Mouse (Mus musculus): ENCODE measurements around the gene Gper1. TPM values are rescaled to one million over a fixed set of nuclear protein-coding genes. Genes with fewer than 3 reads are reported as not detected.
A peak's percentile ranks its signal among the peaks of the same experiment; 100 is the strongest.

The Gper1 gene
- polyA plus RNA-seq, 1 experiment from 2014 or later: 7.5 TPM

DNA sequence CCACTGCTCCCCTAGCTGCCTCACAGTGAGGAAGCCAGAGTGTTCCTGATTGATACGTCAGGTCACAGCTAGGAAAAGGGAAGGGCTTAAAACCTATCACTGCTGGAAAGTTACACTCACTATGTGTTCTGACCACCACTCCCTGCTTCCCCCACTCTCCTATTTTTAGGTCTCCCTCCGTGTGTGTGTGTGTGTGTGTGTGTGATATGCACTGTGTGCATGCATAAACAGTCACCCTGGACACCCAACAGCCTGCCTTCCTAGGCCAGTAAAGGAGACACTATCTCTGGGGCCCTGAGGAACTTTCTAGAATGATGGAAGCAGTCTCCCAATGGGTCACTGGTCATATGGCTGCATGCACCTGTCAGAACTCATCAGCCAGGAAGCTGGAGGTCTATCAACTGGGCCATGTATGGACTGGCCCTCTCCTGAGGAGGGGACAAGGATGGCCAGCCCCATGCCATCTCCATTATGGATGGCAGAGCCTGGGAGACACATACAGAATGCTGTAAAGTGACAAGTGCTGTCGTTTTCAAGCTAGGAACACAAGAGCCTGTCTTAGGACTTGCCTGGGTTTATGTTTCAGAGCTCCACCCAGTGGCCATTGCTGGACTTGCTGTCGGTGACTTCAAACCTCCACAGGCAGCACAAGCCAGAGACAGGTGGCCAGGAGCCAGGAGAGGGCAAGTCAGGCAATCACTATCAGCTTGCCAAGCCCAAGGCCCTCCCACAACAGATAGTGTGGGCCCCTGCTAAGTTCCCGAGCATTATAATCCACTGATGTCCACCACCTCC lies 24.8 kb upstream of the Gper1 start:
- Histone ChIP-seq H3K36me3 (replicated peaks; ENCODE audit: control insufficient read depth, insufficient read depth) (no peaks in the 10 kb centered on the region), H3K4me3 (replicated peaks; ENCODE audit: low read length) (no peak overlapping the region), H3K4me1 (replicated peaks; ENCODE audit: control insufficient read depth, insufficient read depth, low read length) (no peaks in the 10 kb centered on the region), H3K4me2 (replicated peaks) (no peak overlapping the region), H3K27ac (no peak overlapping the region), H3K9ac (no peak overlapping the region), H3K27me3 (ENCODE audit: control insufficient read depth, insufficient read depth, low read length) (no peaks in the 10 kb centered on the region), H3K9me3 (ENCODE audit: control insufficient read depth, low read length) (no peaks in the 10 kb centered on the region)
- DNase-seq (ENCODE audit: low spot score) (peak; percentile 91), ATAC-seq (ENCODE audit: low FRiP score) (peak; percentile 77; the same call in 1 of the 2 replicates)
- WGBS: 37% methylated on average over 5 of the region's 5 CpGs

DNA sequence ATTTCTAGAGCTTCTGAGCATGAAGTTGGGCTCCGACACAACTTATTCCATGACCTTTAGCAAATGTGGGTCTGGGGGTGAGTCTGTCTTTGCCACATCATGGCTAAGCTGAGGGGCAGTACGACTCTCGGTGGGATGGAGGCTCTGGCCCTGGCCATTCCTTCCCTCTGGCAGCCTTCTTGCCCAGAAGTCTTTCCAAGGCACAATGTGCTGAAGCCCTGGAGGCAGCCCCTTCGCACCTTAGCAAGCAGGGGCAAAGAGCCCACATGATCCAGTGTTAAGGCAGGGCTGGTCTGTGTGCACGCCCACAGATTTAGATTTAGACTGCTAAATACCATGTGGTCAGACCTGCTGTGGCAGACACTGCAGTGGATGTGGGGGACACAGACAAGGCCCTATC lies 24.2 kb upstream of the Gper1 start:
- Histone ChIP-seq H3K4me2 (replicated peaks) (no peak overlapping the region), H3K36me3 (replicated peaks; ENCODE audit: control insufficient read depth, insufficient read depth) (no peaks in the 10 kb centered on the region), H3K4me1 (replicated peaks; ENCODE audit: control insufficient read depth, insufficient read depth, low read length) (no peaks in the 10 kb centered on the region), H3K9me3 (ENCODE audit: control insufficient read depth, low read length) (no peaks in the 10 kb centered on the region), H3K27ac (no peak overlapping the region), H3K4me3 (replicated peaks; ENCODE audit: low read length) (no peak overlapping the region), H3K27me3 (ENCODE audit: control insufficient read depth, insufficient read depth, low read length) (no peaks in the 10 kb centered on the region), H3K9ac (no peak overlapping the region)
- ATAC-seq (ENCODE audit: low FRiP score) (no peak), DNase-seq (ENCODE audit: low spot score) (no peak)
- WGBS: 86% methylated on average over 5 of the region's 5 CpGs

DNA sequence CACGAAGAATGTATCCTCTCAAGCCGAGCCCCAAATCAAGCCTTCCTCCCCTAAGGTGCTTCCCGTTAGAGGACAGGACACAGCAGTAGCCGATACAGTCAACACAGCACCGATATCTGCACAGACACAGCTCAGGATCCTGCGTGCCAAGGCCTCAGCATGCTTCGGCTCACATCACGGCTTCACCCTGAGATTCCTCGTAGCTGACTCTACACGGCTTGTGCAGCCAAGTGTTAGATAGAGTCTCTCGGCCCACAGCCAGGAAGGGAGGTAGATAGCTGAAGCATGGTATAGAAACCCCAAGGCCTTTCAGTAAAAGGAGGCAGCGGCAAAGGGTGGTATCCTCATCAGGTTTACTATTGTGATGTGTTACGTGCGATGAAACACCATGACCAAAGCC lies 23.0 kb upstream of the Gper1 start:
- H3K27ac ChIP-seq: no peak overlapping the region
- H3K9ac ChIP-seq: no peak overlapping the region
- whole genome bisulfite sequencing: 89% methylated on average over 14 of the region's 14 CpGs
- no peak overlapping the region for H3K4me3 ChIP-seq (replicated peaks; ENCODE audit: low read length)
- H3K27me3 ChIP-seq (ENCODE audit: control insufficient read depth, insufficient read depth, low read length): no peaks in the 10 kb centered on the region
- H3K4me2 ChIP-seq (replicated peaks): no peak overlapping the region
- DNase-seq (ENCODE audit: low spot score) (no peak), ATAC-seq (ENCODE audit: low FRiP score) (no peak)
- H3K9me3 ChIP-seq (ENCODE audit: control insufficient read depth, low read length): no peaks in the 10 kb centered on the region
- H3K4me1 ChIP-seq (replicated peaks; ENCODE audit: control insufficient read depth, insufficient read depth, low read length): no peaks in the 10 kb centered on the region
- no peaks in the 10 kb centered on the region for H3K36me3 ChIP-seq (replicated peaks; ENCODE audit: control insufficient read depth, insufficient read depth)

DNA sequence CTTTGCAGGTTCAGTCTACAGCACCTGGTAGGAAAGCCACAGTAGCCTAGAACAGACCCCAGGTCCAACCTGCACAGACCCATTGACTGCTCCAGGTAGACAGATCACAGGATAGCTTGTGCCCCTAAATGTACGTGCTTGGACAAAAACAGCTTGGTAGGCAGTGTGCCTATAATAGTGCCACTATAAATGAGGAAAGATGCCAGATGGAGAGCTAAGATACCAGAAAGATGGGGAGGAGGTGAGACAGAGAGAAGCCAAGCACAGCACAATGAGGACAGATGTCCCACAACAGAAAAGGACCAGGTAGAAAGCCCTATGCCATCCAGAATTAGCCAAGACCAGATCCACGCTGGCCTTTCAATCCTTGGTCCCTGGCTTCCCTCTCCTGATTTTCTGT lies 20.8 kb upstream of the Gper1 start:
- H3K27me3 ChIP-seq (ENCODE audit: control insufficient read depth, insufficient read depth, low read length): no peaks in the 10 kb centered on the region
- DNase-seq (ENCODE audit: low spot score): no peak
- H3K4me2 ChIP-seq (replicated peaks): no peak overlapping the region
- 94% methylated on average over 2 of the region's 2 CpGs for WGBS
- no peaks in the 10 kb centered on the region; the same call in 1 of the 2 replicates for H3K4me1 ChIP-seq (replicated peaks; ENCODE audit: control insufficient read depth, insufficient read depth, low read length)
- no peaks in the 10 kb centered on the region for H3K36me3 ChIP-seq (replicated peaks; ENCODE audit: control insufficient read depth, insufficient read depth)
- no peak for ATAC-seq (ENCODE audit: low FRiP score)
- no peak overlapping the region for H3K4me3 ChIP-seq (replicated peaks; ENCODE audit: low read length)
- H3K9me3 ChIP-seq (ENCODE audit: control insufficient read depth, low read length): no peaks in the 10 kb centered on the region
- H3K9ac ChIP-seq: no peak overlapping the region
- no peak overlapping the region for H3K27ac ChIP-seq

GRCm38 (mm10) chr5:139403692-139404260 lies 19.2 kb upstream of the Gper1 start:
- H3K9ac ChIP-seq: no peak overlapping the region
- no peak overlapping the region for H3K4me2 ChIP-seq (replicated peaks)
- no peak for DNase-seq (ENCODE audit: low spot score)
- ATAC-seq (ENCODE audit: low FRiP score): no peak
- H3K27me3 ChIP-seq (ENCODE audit: control insufficient read depth, insufficient read depth, low read length): no peaks in the 10 kb centered on the region
- no peak overlapping the region for H3K27ac ChIP-seq
- H3K4me1 ChIP-seq (replicated peaks; ENCODE audit: control insufficient read depth, insufficient read depth, low read length): no peaks in the 10 kb centered on the region; the same call in 1 of the 2 replicates
- H3K36me3 ChIP-seq (replicated peaks; ENCODE audit: control insufficient read depth, insufficient read depth): no peaks in the 10 kb centered on the region
- H3K4me3 ChIP-seq (replicated peaks; ENCODE audit: low read length): no peak overlapping the region
- no peaks in the 10 kb centered on the region for H3K9me3 ChIP-seq (ENCODE audit: control insufficient read depth, low read length)
- WGBS: 90% methylated on average over 8 of the region's 8 CpGs

GRCm38 (mm10) chr5:139404801-139405401 lies 18.1 kb upstream of the Gper1 start, which contains the start of gene C130050O18Rik:
Gene C130050O18Rik, plus strand, starts transcription at chr5:139405280.
- ATAC-seq (ENCODE audit: low FRiP score) (no peak), DNase-seq (ENCODE audit: low spot score) (no peak)
- Histone ChIP-seq H3K4me3 (replicated peaks; ENCODE audit: low read length) (no peak within 1 kb of the TSS), H3K4me2 (replicated peaks) (no peak within 1 kb of the TSS), H3K4me1 (replicated peaks; ENCODE audit: control insufficient read depth, insufficient read depth, low read length) (no peaks in the 10 kb centered on the region; the same call in 1 of the 2 replicates), H3K27me3 (ENCODE audit: control insufficient read depth, insufficient read depth, low read length) (no peaks in the 10 kb centered on the region), H3K9me3 (ENCODE audit: control insufficient read depth, low read length) (no peaks in the 10 kb centered on the region), H3K9ac (no peak within 1 kb of the TSS), H3K36me3 (replicated peaks; ENCODE audit: control insufficient read depth, insufficient read depth) (no peaks in the 10 kb centered on the region), H3K27ac (0 out of 2 replicates have a peak within 1 kb of the TSS, but pooled peaks have one; percentile 38)
- WGBS: 81% methylated on average over 6 of the region's 6 CpGs

- no peak overlapping the region for H3K9ac ChIP-seq
- H3K27me3 ChIP-seq (ENCODE audit: control insufficient read depth, insufficient read depth, low read length): no peaks in the 10 kb centered on the region
- 0 out of 2 replicates have a peak overlapping the region, but pooled peaks have one; percentile 38 for H3K27ac ChIP-seq
- 77% methylated on average over 7 of the region's 7 CpGs for WGBS
- no peak overlapping the region for H3K4me2 ChIP-seq (replicated peaks)
- ATAC-seq (ENCODE audit: low FRiP score) (no peak), DNase-seq (ENCODE audit: low spot score) (no peak)
- H3K4me3 ChIP-seq (replicated peaks; ENCODE audit: low read length): no peak overlapping the region
- no peaks in the 10 kb centered on the region for H3K9me3 ChIP-seq (ENCODE audit: control insufficient read depth, low read length)
- H3K4me1 ChIP-seq (replicated peaks; ENCODE audit: control insufficient read depth, insufficient read depth, low read length): no peaks in the 10 kb centered on the region; the same call in 1 of the 2 replicates
- no peaks in the 10 kb centered on the region for H3K36me3 ChIP-seq (replicated peaks; ENCODE audit: control insufficient read depth, insufficient read depth)
Measured at GRCm38 (mm10) chr5:139405478-139405877, 17.5 kb upstream of the Gper1 start.

DNA sequence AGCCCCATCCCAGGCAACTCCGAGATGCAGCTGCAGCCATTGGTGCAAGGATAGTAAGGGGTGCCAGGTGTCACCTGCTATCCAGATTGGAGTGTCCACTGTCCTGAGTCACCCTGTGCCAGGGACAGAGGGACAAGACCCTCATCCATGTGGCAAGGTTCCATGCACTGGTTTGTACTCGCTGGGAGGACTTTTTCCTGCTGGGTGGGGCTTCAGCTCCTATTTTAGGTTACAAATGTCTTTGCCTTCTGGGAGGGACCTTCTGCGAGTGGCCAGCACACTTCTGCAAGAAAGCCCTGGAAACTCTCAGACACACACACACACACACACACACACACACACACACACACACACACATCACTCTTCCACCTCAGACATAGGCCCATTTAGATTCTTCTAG lies 17.0 kb upstream of the Gper1 start:
- DNase-seq (ENCODE audit: low spot score): no peak
- H3K9ac ChIP-seq: no peak overlapping the region
- no peak overlapping the region for H3K4me2 ChIP-seq (replicated peaks)
- WGBS: 92% methylated on average over 3 of the region's 3 CpGs
- ATAC-seq (ENCODE audit: low FRiP score): no peak
- H3K4me1 ChIP-seq (replicated peaks; ENCODE audit: control insufficient read depth, insufficient read depth, low read length): no peaks in the 10 kb centered on the region; the same call in 1 of the 2 replicates
- 0 out of 2 replicates have a peak overlapping the region, but pooled peaks have one; percentile 38 for H3K27ac ChIP-seq
- no peaks in the 10 kb centered on the region for H3K9me3 ChIP-seq (ENCODE audit: control insufficient read depth, low read length)
- H3K36me3 ChIP-seq (replicated peaks; ENCODE audit: control insufficient read depth, insufficient read depth): no peaks in the 10 kb centered on the region
- no peak overlapping the region for H3K4me3 ChIP-seq (replicated peaks; ENCODE audit: low read length)
- H3K27me3 ChIP-seq (ENCODE audit: control insufficient read depth, insufficient read depth, low read length): no peaks in the 10 kb centered on the region

GRCm38 (mm10) chr5:139407121-139407885 lies 15.6 kb upstream of the Gper1 start:
- no peak overlapping the region for H3K27ac ChIP-seq
- no peak overlapping the region for H3K9ac ChIP-seq
- no peaks in the 10 kb centered on the region for H3K27me3 ChIP-seq (ENCODE audit: control insufficient read depth, insufficient read depth, low read length)
- no peaks in the 10 kb centered on the region for H3K36me3 ChIP-seq (replicated peaks; ENCODE audit: control insufficient read depth, insufficient read depth)
- ATAC-seq (ENCODE audit: low FRiP score) (no peak), DNase-seq (ENCODE audit: low spot score) (no peak)
- no peak overlapping the region for H3K4me3 ChIP-seq (replicated peaks; ENCODE audit: low read length)
- H3K4me1 ChIP-seq (replicated peaks; ENCODE audit: control insufficient read depth, insufficient read depth, low read length): no peaks in the 10 kb centered on the region; the same call in 1 of the 2 replicates
- H3K4me2 ChIP-seq (replicated peaks): no peak overlapping the region
- WGBS: 82% methylated on average over 14 of the region's 14 CpGs
- no peaks in the 10 kb centered on the region for H3K9me3 ChIP-seq (ENCODE audit: control insufficient read depth, low read length)

Data from hindbrain, embryonic 14.5 days (tissue).